Mouse (Mus musculus) cerebellum, adult 9-10 months (tissue): ENCODE results near the gene Phc2.

Source experiments
- DNase-seq: peaks from one replicate; pipeline ENCODE4 v3.0.0; 2022

Phc2 gene

GRCm38 (mm10) chr4:128787023-128787939 is 132.8 kb downstream of the Phc2 start:
- no peak for DNase-seq

- no peak for DNase-seq
Observed at GRCm38 (mm10) chr4:128788108-128788507, 133.6 kb downstream of the Phc2 start.

- DNase-seq = no peak
Observed at GRCm38 (mm10) chr4:128789646-128790045, 135.1 kb downstream of the Phc2 start.

GRCm38 (mm10) chr4:128793710-128794109 is 139.2 kb downstream of the Phc2 start:
- no peak for DNase-seq

GRCm38 (mm10) chr4:128794198-128794597 is 139.7 kb downstream of the Phc2 start:
- DNase-seq = no peak

- DNase-seq = no peak
Observed at GRCm38 (mm10) chr4:128795596-128795995, 141.1 kb downstream of the Phc2 start.

GRCm38 (mm10) chr4:128796788-128797187 is 142.3 kb downstream of the Phc2 start:
- DNase-seq = no peak

GRCm38 (mm10) chr4:128801675-128802465 is 147.4 kb downstream of the Phc2 start:
- no peak for DNase-seq
